18 mouse cellular contexts compared by ENCODE assay signal in the genomic region with DNA sequence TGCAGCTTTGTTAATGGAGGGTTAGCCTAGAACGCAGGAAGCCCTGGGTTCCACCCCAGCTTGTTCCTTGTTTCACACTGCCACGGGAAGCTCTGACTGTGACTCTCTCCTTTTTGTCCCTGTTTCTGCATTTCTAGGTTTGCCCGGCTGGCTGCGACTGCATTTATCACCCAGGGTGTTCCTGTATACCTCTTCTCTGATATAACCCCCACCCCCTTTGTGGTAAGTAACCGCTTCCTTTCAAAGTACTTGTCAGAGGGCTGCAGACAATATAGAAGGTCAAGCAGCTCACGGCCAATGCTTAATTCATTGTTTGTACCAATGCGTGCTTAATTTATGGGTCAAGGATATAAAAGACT. TPM values are rescaled to one million over a fixed set of nuclear protein-coding genes. Genes with fewer than 3 reads are reported as not detected.
A peak's percentile ranks its signal among the peaks of the same experiment; 100 is the strongest.
DNase-seq lines count a peak whose midpoint lies in the region; ATAC-seq and TF ChIP-seq lines count a peak whose summit lies in the region.
"Had no signal": no experiment of that assay in that cellular context is flagged by ENCODE, and none has a peak within 500 bp of the region (broad histone marks: within the 10 kb centered on the region; RNA-seq: fewer than 3 reads in every experiment).

No protein-coding gene starts in this region.

- H3K27ac ChIP-seq in liver, postnatal 0 days (ENCODE audit: low read depth): no peak overlapping the region
- H3K27ac ChIP-seq in forebrain, embryonic 14.5 days (ENCODE audit: low read depth, low read length): no peak overlapping the region
- H3K27ac ChIP-seq: embryonic facial prominence, embryonic 13.5 days; forebrain, embryonic 13.5 days; lung, embryonic 15.5 days; midbrain, embryonic 15.5 days; neural tube, embryonic 15.5 days; stomach, postnatal 0 days had no signal

- H3K27me3 ChIP-seq in G1E (ENCODE audit: insufficient read depth, low read length): no peaks in the 10 kb centered on the region
- H3K27me3 ChIP-seq in liver, postnatal 0 days (ENCODE audit: insufficient read depth, low read length): no peaks in the 10 kb centered on the region
- H3K27me3 ChIP-seq in forebrain, embryonic 14.5 days (replicated peaks; ENCODE audit: control insufficient read depth, insufficient read depth, low read length): no peaks in the 10 kb centered on the region
- H3K27me3 ChIP-seq: embryonic facial prominence, embryonic 13.5 days; forebrain, embryonic 13.5 days; lung, embryonic 15.5 days; midbrain, embryonic 15.5 days; neural tube, embryonic 15.5 days had no signal

- no peak for TF ChIP-seq CTCF in G1E (IDR thresholded peaks at IDR 0.05; ENCODE audit: low read depth, low read length)
- no peak for TF ChIP-seq CTCF in liver, postnatal 0 days (IDR thresholded peaks at IDR 0.05; ENCODE audit: low read depth)

- peak; percentile 86 for ATAC-seq in G1E (ENCODE audit: extremely low read depth, insufficient number of reproducible peaks, low FRiP score, poor library complexity, severe bottlenecking)
- peak; percentile 86 for ATAC-seq in common myeloid progenitor, adult 5-6 weeks (replicated peaks; ENCODE audit: low read depth, poor library complexity, severe bottlenecking)
- no peak for ATAC-seq in liver, postnatal 0 days
- no peak for ATAC-seq in forebrain, embryonic 14.5 days
- ATAC-seq: forebrain, embryonic 13.5 days; intestine, embryonic 16.5 days; midbrain, embryonic 15.5 days had no signal

- no peak overlapping the region for H3K4me2 ChIP-seq in liver, postnatal 0 days (ENCODE audit: low read depth, low read length)
- no peak overlapping the region for H3K4me2 ChIP-seq in forebrain, embryonic 14.5 days (ENCODE audit: low read length)
- H3K4me2 ChIP-seq: embryonic facial prominence, embryonic 13.5 days; forebrain, embryonic 13.5 days; lung, embryonic 15.5 days; midbrain, embryonic 15.5 days; neural tube, embryonic 15.5 days had no signal

- 23% methylated on average over 7 of the region's 7 CpGs for WGBS in liver, postnatal 0 days (ENCODE audit: insufficient replicate concordance)
- WGBS in forebrain, embryonic 14.5 days: 81% methylated on average over 7 of the region's 7 CpGs

- DNase-seq in G1E (ENCODE audit: low spot score): peak; percentile 31
- peak; percentile 29 for DNase-seq in liver, postnatal 0 days
- peak; percentile 38 for DNase-seq in thymus, postnatal 14 days
- DNase-seq in forebrain, embryonic 14.5 days (ENCODE audit: low spot score): no peak
- DNase-seq in ovary, adult 18-20 months (ENCODE audit: low spot score): no peak
- no peak for DNase-seq in adrenal gland, postnatal 10 days
- DNase-seq: cerebellum, adult 9-10 months; gastrocnemius, postnatal 36 days; kidney, postnatal 25 days; right cerebral cortex, postnatal 14 days had no signal

- H3K9ac ChIP-seq in liver, postnatal 0 days (replicated peaks): no peak overlapping the region
- H3K9ac ChIP-seq in forebrain, embryonic 14.5 days (ENCODE audit: low read length): no peak overlapping the region
- H3K9ac ChIP-seq: embryonic facial prominence, embryonic 13.5 days; forebrain, embryonic 13.5 days; lung, embryonic 15.5 days; midbrain, embryonic 15.5 days; neural tube, embryonic 15.5 days had no signal

- H3K4me1 ChIP-seq in G1E (ENCODE audit: insufficient read depth, low read depth, low read length): peaks cover 20% of the 10 kb centered on the region
- no peaks in the 10 kb centered on the region for H3K4me1 ChIP-seq in liver, postnatal 0 days (ENCODE audit: insufficient read depth)
- H3K4me1 ChIP-seq in forebrain, embryonic 14.5 days (ENCODE audit: control insufficient read depth, insufficient read depth, low read length): no peaks in the 10 kb centered on the region
- H3K4me1 ChIP-seq: embryonic facial prominence, embryonic 13.5 days; forebrain, embryonic 13.5 days; midbrain, embryonic 15.5 days; neural tube, embryonic 15.5 days had no signal

- no peaks in the 10 kb centered on the region for H3K9me3 ChIP-seq in G1E (replicated peaks)
- no peaks in the 10 kb centered on the region for H3K9me3 ChIP-seq in liver, postnatal 0 days (ENCODE audit: low read length)
- no peaks in the 10 kb centered on the region for H3K9me3 ChIP-seq in forebrain, embryonic 14.5 days (replicated peaks; ENCODE audit: control insufficient read depth, low read length)
- H3K9me3 ChIP-seq: embryonic facial prominence, embryonic 13.5 days; forebrain, embryonic 13.5 days; lung, embryonic 15.5 days; midbrain, embryonic 15.5 days; neural tube, embryonic 15.5 days had no signal

- peaks cover 88% of the 10 kb centered on the region for H3K36me3 ChIP-seq in G1E (replicated peaks)
- H3K36me3 ChIP-seq in liver, postnatal 0 days (replicated peaks; ENCODE audit: insufficient read depth, low read length): peaks cover 32% of the 10 kb centered on the region
- peaks cover 63% of the 10 kb centered on the region for H3K36me3 ChIP-seq in forebrain, embryonic 14.5 days (ENCODE audit: control insufficient read depth, insufficient read depth, low read length)

- peak overlapping the region; percentile 40; the same call in 1 of the 2 replicates for H3K4me3 ChIP-seq in G1E (ENCODE audit: low read depth, low read length)
- no peak overlapping the region for H3K4me3 ChIP-seq in liver, postnatal 0 days (ENCODE audit: low read depth, low read length)
- H3K4me3 ChIP-seq in forebrain, embryonic 14.5 days (ENCODE audit: low read depth, low read length): no peak overlapping the region
- H3K4me3 ChIP-seq: embryonic facial prominence, embryonic 13.5 days; forebrain, embryonic 13.5 days; lung, embryonic 15.5 days; midbrain, embryonic 15.5 days; neural tube, embryonic 15.5 days had no signal

- no peak; the same call in 1 of the 2 replicates for TF ChIP-seq EP300 in liver, postnatal 0 days (IDR thresholded peaks at IDR 0.05; ENCODE audit: low read depth)

RNA-seq across cellular contexts. Expression of a gene that starts 9.9 kb away (rescaled TPM):
- 101 and 110 TPM in 2 replicates for total RNA-seq in G1E (2014; fragmentation: Nextera tagmentation)
- 64.1 and 65.8 TPM in 2 replicates for total RNA-seq in G1E (2017)
- polyA plus RNA-seq in G1E (2012): 49.0 and 61.2 TPM in 2 replicates
- total RNA-seq in common myeloid progenitor, adult 5-6 weeks (2017): 39.5 and 40.6 TPM in 2 replicates
- 9.7 and 11.9 TPM in 2 replicates for polyA plus RNA-seq in liver, postnatal 0 days (2015; fragmentation: Nextera tagmentation; extraction: Ambion mirVana)
- polyA plus RNA-seq in forebrain, embryonic 14.5 days (2014; fragmentation: Nextera tagmentation; extraction: Ambion mirVana): 26.5 and 28.1 TPM in 2 replicates
- 10 to 100 TPM; 19.9 to 20.7 TPM for total RNA-seq in adrenal gland, postnatal 10 days (2021)

RNA-seq across cellular contexts. Expression of a gene that starts 53.4 kb away (rescaled TPM):
- total RNA-seq in G1E (2014; fragmentation: Nextera tagmentation): 10.3 and 11.7 TPM in 2 replicates
- 17.1 and 17.3 TPM in 2 replicates for total RNA-seq in G1E (2017)
- 3.6 and 4.2 TPM in 2 replicates for polyA plus RNA-seq in G1E (2012)
- 18.0 and 33.9 TPM in 2 replicates for total RNA-seq in common myeloid progenitor, adult 5-6 weeks (2017)
- 3.6 and 5.0 TPM in 2 replicates for polyA plus RNA-seq in liver, postnatal 0 days (2015; fragmentation: Nextera tagmentation; extraction: Ambion mirVana)
- polyA plus RNA-seq in forebrain, embryonic 14.5 days (2014; fragmentation: Nextera tagmentation; extraction: Ambion mirVana): 11.6 TPM in 2 replicates
- total RNA-seq in adrenal gland, postnatal 10 days (2021): 10 to 100 TPM; 15.8 to 16.7 TPM

Comparison
In these comparisons a context has a peak if more than half of its experiments do, and no peak if none do; other contexts are left out.
1. ATAC-seq: peak in G1E (single experiment) and common myeloid progenitor, adult 5-6 weeks (single experiment); none in liver, postnatal 0 days (single experiment) and forebrain, embryonic 14.5 days (single experiment).
2. DNase-seq: peak in G1E (single experiment), liver, postnatal 0 days (single experiment) and thymus, postnatal 14 days (single experiment); none in forebrain, embryonic 14.5 days (single experiment), ovary, adult 18-20 months (single experiment) and adrenal gland, postnatal 10 days (single experiment).